Mouse (Mus musculus): Measurements from ENCODE around the gene Thnsl2. TPM values are rescaled to one million over a fixed set of nuclear protein-coding genes. Genes with fewer than 3 reads are reported as not detected.

The Thnsl2 gene
- total and polyA plus RNA-seq, 3 experiments, result 0.08 to 0.21 TPM; not detected in 1

- H3K79me2 ChIP-seq (ENCODE audit: control insufficient read depth, insufficient read depth, low read length, poor library complexity), result no peaks in the 10 kb centered on the region
- no peaks in the 10 kb centered on the region for H3K9me3 ChIP-seq (replicated peaks; ENCODE audit: insufficient read depth, low read length)
- TF ChIP-seq ELF1 (IDR thresholded peaks at IDR 0.05; ENCODE audit: low read depth, low read length), result no peak
- TF ChIP-seq SIN3A (IDR thresholded peaks at IDR 0.05; ENCODE audit: low read length), result no peak
- no peak for TF ChIP-seq JUND (IDR thresholded peaks at IDR 0.05; ENCODE audit: low read depth, low read length)
- TF ChIP-seq EP300 (IDR thresholded peaks at IDR 0.05; ENCODE audit: low read depth in 1 of 2, low read length in 2 of 2), result no peak
- H3K27ac ChIP-seq (ENCODE audit: control insufficient read depth, low read depth, low read length), result no peak overlapping the region
- H3K9ac ChIP-seq (ENCODE audit: control insufficient read depth, low read depth, low read length, poor library complexity, severe bottlenecking), result no peak overlapping the region
- no peak overlapping the region for H3K4me3 ChIP-seq (ENCODE audit: control insufficient read depth in 1 of 2, insufficient read depth in 1 of 2, low read depth in 2 of 2, low read length in 2 of 2)
- H3K27me3 ChIP-seq (ENCODE audit: control insufficient read depth in 1 of 2, insufficient read depth in 2 of 2, low read length in 2 of 2), result no peaks in the 10 kb centered on the region; a peak in 3 of 4 replicates
- no peaks in the 10 kb centered on the region for H3K4me1 ChIP-seq (ENCODE audit: control insufficient read depth in 1 of 2, insufficient read depth in 2 of 2, low read length in 2 of 2)
- H3K36me3 ChIP-seq (ENCODE audit: control insufficient read depth in 1 of 2, insufficient read depth in 2 of 2, low read length in 2 of 2), result no peaks in the 10 kb centered on the region
- no peak for DNase-seq (ENCODE audit: low read depth, low spot score)
Measured at GRCm38 (mm10) chr6:71161290-71161689, 17.1 kb upstream of the Thnsl2 start.

- Histone ChIP-seq H3K27ac (ENCODE audit: control insufficient read depth, low read depth, low read length) (no peak overlapping the region), H3K27me3 (ENCODE audit: control insufficient read depth in 1 of 2, insufficient read depth in 2 of 2, low read length in 2 of 2) (peaks cover 0 to 3% of the 10 kb centered on the region in 2 experiments; a peak in 3 of 4 replicates), H3K9me3 (replicated peaks; ENCODE audit: insufficient read depth, low read length) (no peaks in the 10 kb centered on the region), H3K9ac (ENCODE audit: control insufficient read depth, low read depth, low read length, poor library complexity, severe bottlenecking) (no peak overlapping the region), H3K79me2 (ENCODE audit: control insufficient read depth, insufficient read depth, low read length, poor library complexity) (no peaks in the 10 kb centered on the region), H3K4me3 (ENCODE audit: control insufficient read depth in 1 of 2, insufficient read depth in 1 of 2, low read depth in 2 of 2, low read length in 2 of 2) (peak overlapping the region; percentile 34 to 64; a peak in 3 of 4 replicates), H3K36me3 (ENCODE audit: control insufficient read depth in 1 of 2, insufficient read depth in 2 of 2, low read length in 2 of 2) (no peaks in the 10 kb centered on the region), H3K4me1 (ENCODE audit: control insufficient read depth in 1 of 2, insufficient read depth in 2 of 2, low read length in 2 of 2) (no peaks in the 10 kb centered on the region)
- peak; percentile 46 for DNase-seq (ENCODE audit: low read depth, low spot score)
- TF ChIP-seq MYC (IDR thresholded peaks at IDR 0.05; ENCODE audit: low read depth, low read length) (no peak), GABPA (IDR thresholded peaks at IDR 0.05; ENCODE audit: low read depth, low read length) (no peak), JUND (IDR thresholded peaks at IDR 0.05; ENCODE audit: low read depth, low read length) (no peak), USF2 (IDR thresholded peaks at IDR 0.05; ENCODE audit: borderline replicate concordance in 1 of 2, insufficient read depth in 1 of 2, low read depth in 1 of 2, low read length in 2 of 2) (no peak), ELF1 (IDR thresholded peaks at IDR 0.05; ENCODE audit: low read depth, low read length) (no peak), BHLHE40 (IDR thresholded peaks at IDR 0.05; ENCODE audit: borderline replicate concordance, low read depth, low read length) (no peak), USF1 (IDR thresholded peaks at IDR 0.05; ENCODE audit: low read depth, low read length) (no peak), CTCF (IDR thresholded peaks at IDR 0.05 in 2 of 3, conservative IDR thresholded peaks at IDR 0.05 in 1 of 3; ENCODE audit: control insufficient read depth in 1 of 3, insufficient read depth in 1 of 3, low read depth in 2 of 3, low read length in 3 of 3, poor library complexity in 1 of 3, severe bottlenecking in 1 of 3) (peak; percentile 53 to 84 (median 70)), ZNF384 (IDR thresholded peaks at IDR 0.05; ENCODE audit: low read depth, low read length) (no peak), TCF12 (IDR thresholded peaks at IDR 0.05; ENCODE audit: low read depth, low read length) (no peak), SMC3 (IDR thresholded peaks at IDR 0.05; ENCODE audit: low read depth, low read length) (peak; percentile 59), MYB (IDR thresholded peaks at IDR 0.05; ENCODE audit: low read depth, low read length) (no peak), RAD21 (IDR thresholded peaks at IDR 0.05; ENCODE audit: low read depth, low read length) (peak; percentile 63), CHD2 (IDR thresholded peaks at IDR 0.05; ENCODE audit: low read length) (no peak), E2F4 (IDR thresholded peaks at IDR 0.05; ENCODE audit: borderline replicate concordance, low read depth, low read length) (no peak), TBP (IDR thresholded peaks at IDR 0.05; ENCODE audit: low read depth, low read length) (no peak), HCFC1 (IDR thresholded peaks at IDR 0.05; ENCODE audit: low read depth, low read length) (no peak), NRF1 (IDR thresholded peaks at IDR 0.05; ENCODE audit: insufficient read depth, low read depth, low read length, poor library complexity, severe bottlenecking) (no peak), SIN3A (IDR thresholded peaks at IDR 0.05; ENCODE audit: low read length) (no peak), MEF2A (IDR thresholded peaks at IDR 0.05; ENCODE audit: extremely low read depth, insufficient replicate concordance, low read depth, low read length, poor library complexity, severe bottlenecking) (no peak), UBTF (IDR thresholded peaks at IDR 0.05; ENCODE audit: borderline replicate concordance, insufficient read depth, low read depth, low read length) (no peak), MAZ (IDR thresholded peaks at IDR 0.05; ENCODE audit: low read depth, low read length) (no peak), GATA1 (IDR thresholded peaks at IDR 0.05; ENCODE audit: low read depth, low read length) (no peak), POLR2AphosphoS5 (IDR thresholded peaks at IDR 0.05; ENCODE audit: borderline replicate concordance, low read depth, low read length) (no peak), POLR2A (IDR thresholded peaks at IDR 0.05; ENCODE audit: control insufficient read depth in 1 of 2, insufficient read depth in 1 of 2, low read depth in 1 of 2, low read length in 2 of 2, poor library complexity in 1 of 2) (no peak), ZC3H11A (IDR thresholded peaks at IDR 0.05; ENCODE audit: low read depth, low read length) (peak; percentile 31; the same call in 1 of the 2 replicates), MAFK (IDR thresholded peaks at IDR 0.05; ENCODE audit: borderline replicate concordance, low read depth, low read length) (no peak)
Measured at GRCm38 (mm10) chr6:71156674-71157326, 12.6 kb upstream of the Thnsl2 start.

Data from MEL (cell line).